Mouse (Mus musculus): ENCODE results near the gene Adgrb2. TPM values are rescaled to one million over a fixed set of nuclear protein-coding genes. Genes with fewer than 3 reads are reported as not detected.

Gene Adgrb2
- polyA plus RNA-seq (2012; rRNA removed), result 137 and 156 TPM in 2 replicates

DNA sequence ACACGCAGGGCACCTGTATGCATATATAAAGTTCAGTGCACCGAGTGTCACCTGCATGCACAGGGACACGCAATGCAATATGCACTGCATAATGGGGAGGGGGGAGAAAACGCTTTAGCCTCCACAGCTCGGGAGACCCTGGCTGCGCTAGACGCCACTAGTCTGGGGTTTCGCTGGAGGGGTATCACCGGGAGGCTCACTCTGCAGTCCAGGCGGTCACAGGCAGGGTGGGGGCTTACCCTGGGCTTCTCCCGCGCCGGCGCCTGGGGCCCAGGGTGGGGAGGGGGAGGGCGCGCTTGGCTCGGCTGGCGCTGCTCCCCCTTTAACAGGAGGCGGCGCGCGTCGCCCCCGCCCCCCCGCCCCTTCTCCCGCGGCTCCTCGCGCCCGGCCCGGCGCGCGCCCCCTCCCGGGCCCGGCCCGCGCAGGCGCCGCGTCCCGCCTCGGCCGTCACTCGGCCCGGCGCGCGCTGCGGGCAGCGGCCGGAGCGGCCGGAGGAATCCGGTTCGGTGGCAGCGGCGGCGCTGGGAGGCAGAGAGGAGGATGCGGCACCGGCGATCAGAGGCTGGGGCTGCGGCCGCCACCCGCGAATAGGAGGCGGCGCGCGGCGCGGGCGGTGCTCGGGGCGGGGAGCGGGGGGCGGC is at the start of gene Adgrb2:
Adgrb2 (plus strand) TSS at position 450 of the 641 bp plus-strand sequence.

DNA sequence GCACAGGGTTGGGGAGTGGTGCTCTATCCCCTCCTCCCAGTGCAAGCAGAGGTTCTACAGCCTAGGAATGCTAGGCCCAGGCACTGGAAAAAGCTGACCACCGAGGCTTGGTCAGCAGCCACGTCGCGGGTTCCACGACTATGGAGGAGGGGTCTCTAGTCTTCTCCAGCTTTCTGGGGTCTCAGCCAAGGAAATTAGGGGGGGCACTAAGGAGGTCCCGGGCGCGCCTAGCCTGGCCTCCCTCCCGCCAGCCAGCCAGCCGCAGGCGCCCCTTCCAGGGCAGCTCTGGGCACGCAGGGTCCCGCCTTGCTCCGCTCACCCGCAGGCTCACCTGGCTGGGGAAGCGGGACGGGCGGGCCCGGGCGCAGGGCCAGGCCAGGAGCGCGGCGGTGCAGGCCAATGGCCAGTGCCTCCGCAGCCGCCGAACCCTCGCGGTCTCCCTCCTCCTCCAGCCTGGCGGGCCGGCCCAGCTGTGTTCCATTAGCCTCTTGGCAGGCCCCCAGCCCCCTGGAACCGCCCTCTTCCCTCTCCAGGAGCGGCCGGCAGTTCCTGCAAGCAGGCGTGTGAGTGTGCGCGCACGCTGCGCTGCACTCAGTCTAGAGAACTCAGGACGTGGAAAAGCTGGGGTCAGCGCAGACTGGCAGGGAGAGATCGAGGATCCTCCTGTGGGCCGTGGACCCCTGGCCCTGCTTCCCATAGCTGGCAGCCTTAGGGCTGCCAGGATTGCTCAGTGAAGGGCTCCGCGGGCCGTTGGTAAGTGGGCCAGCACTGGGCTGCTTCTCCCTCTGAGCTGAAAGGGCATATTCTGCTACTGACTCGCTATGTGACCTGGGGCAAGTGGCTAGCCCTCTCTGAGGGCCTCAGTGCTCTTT is 62.9 kb downstream of the Adgrb2 start, which contains the start of gene Col16a1:
Col16a1 (plus strand) TSS at position 510 of the 872 bp plus-strand sequence.

Other genes with a start within 250 kb of the Adgrb2 start
- 58.4 and 71.5 TPM in 2 replicates for gene Khdrbs1, start 242.6 kb upstream of the Adgrb2 start, polyA plus RNA-seq (2012; rRNA removed)
- gene Ptp4a2, start 173.7 kb upstream of the Adgrb2 start, polyA plus RNA-seq (2012; rRNA removed), result 66.1 and 70.5 TPM in 2 replicates
- gene Spocd1, start 55.6 kb upstream of the Adgrb2 start, polyA plus RNA-seq (2012; rRNA removed), result 0.06 and 0.09 TPM in 2 replicates
- 22.3 and 41.6 TPM in 2 replicates for gene Col16a1, start 63.0 kb downstream of the Adgrb2 start, polyA plus RNA-seq (2012; rRNA removed)
- gene Pef1, start 117.7 kb downstream of the Adgrb2 start, polyA plus RNA-seq (2012; rRNA removed), result 53.3 and 56.2 TPM in 2 replicates
- gene Hcrtr1, start 154.5 kb downstream of the Adgrb2 start, polyA plus RNA-seq (2012; rRNA removed), result 6.9 and 8.1 TPM in 2 replicates
- gene Tinagl1, start 190.3 kb downstream of the Adgrb2 start, polyA plus RNA-seq (2012; rRNA removed), result 7.3 and 7.5 TPM in 2 replicates
- 0.06 and 0.29 TPM in 2 replicates for gene Gm853, start 237.5 kb downstream of the Adgrb2 start, polyA plus RNA-seq (2012; rRNA removed)

Measured in central nervous system, embryonic 18 days (tissue).